Mouse (Mus musculus) left cerebral cortex, postnatal 10 days (tissue): Measurements from ENCODE around the gene Polr1a. TPM values are rescaled to one million over a fixed set of nuclear protein-coding genes. Genes with fewer than 3 reads are reported as not detected.
"Not testable (repeated sequence)": the region's sequence is repeated elsewhere in the genome, so short reads cannot be mapped to it uniquely, and the experiment has no call there.

ENCODE experiments used
- DNase-seq, 2 experiments: peaks; one replicate each; pipeline ENCODE4 v3.0.0; 2021 to 2022; ENCODE audit warnings: low spot score in 2 of 2, mixed read lengths in 1 of 2; ENCODE audit errors: extremely low spot score in 1 of 2
- intact Hi-C: fragments of 180-260 bp; cut with DNase I; formaldehyde crosslinking; loops from one replicate; pipeline ENCODE4 v1.15.1; 2025
- total RNA-seq, 2 experiments: library from RNA; stranded (reverse); gene quantifications; 2 replicates each; pipeline ENCODE4 v1.2.3; 2021

The Polr1a gene
- 10 to 100 TPM; 33.5 to 37.2 TPM for total RNA-seq

GRCm38 (mm10) chr6:71908481-71909381, at the start of gene Polr1a, which contains the start of gene Ptcd3:
Gene Polr1a, plus strand, starts transcription at chr6:71909053.
Gene Ptcd3, minus strand, starts transcription at chr6:71908750.
- DNase-seq: peak; percentile 89 to 96
- intact Hi-C loops: no loop called here

DNA sequence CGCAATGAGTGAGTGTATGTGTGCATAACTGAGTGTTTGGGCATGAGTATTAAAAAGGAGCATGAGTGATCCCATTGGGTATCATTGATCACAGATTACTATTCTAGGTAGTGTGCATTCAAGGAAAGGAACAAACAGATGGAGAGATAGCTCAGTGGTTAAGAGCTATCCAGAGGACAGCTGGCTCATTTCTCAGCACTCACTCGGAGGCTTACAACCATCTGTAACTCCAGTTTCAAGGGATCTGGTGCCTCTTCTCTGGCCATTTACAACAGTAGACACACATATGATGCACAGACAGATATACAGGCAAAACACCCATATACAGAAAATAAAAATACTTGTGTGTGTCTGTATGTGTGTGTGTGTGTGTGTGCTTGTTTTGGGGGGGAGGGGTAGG, 41.1 kb upstream of the Polr1a start:
- no peak for DNase-seq
- intact Hi-C loops: no loop called here

DNA sequence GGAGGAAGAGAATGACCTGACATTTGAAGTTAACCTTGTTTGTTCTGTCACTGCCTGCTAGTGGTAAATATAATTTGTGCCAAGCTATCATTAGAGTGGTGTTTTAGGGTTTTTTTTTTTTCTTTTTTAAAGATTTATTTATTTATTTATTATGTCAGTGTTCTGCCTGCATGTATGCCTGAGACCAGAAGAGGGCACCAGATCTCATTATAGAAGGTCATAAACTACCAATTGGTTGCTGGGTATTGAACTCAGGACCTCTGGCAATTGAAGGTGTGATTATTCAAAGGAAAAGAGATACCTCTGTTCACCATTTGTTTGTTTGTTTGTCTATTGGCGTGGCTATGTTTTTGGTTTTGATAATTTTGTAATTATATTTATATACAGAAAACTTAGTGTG, 40.0 kb upstream of the Polr1a start:
- intact Hi-C loops: no loop called here
- DNase-seq: no peak

DNA sequence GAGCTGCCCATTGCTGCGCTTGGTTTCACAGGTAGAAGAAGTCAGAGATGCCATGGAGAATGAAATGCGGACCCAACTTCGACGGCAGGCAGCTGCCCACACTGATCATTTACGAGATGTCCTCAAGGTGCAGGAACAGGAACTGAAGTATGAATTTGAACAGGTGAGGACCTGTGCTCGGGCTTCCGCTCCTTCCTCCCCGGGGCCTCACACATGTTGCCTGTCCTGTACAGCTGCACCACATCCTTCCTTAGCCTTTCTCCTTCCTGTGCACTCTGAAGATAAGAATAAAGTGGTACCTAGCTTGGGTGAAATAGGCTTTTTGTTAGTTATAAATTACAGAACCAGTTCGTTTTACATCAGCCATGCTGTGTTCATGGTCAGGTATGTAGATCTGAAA, 37.5 kb upstream of the Polr1a start:
- intact Hi-C loops: no loop called here
- no peak for DNase-seq

GRCm38 (mm10) chr6:71877965-71878760, 30.7 kb upstream of the Polr1a start:
- intact Hi-C loops: no loop called here

GRCm38 (mm10) chr6:71893263-71893662, 15.6 kb upstream of the Polr1a start:
- intact Hi-C loops: no loop called here
- no peak for DNase-seq

More at GRCm38 (mm10) chr6:71877965-71878760, 30.7 kb upstream of the Polr1a start:
- no peak for DNase-seq

DNA sequence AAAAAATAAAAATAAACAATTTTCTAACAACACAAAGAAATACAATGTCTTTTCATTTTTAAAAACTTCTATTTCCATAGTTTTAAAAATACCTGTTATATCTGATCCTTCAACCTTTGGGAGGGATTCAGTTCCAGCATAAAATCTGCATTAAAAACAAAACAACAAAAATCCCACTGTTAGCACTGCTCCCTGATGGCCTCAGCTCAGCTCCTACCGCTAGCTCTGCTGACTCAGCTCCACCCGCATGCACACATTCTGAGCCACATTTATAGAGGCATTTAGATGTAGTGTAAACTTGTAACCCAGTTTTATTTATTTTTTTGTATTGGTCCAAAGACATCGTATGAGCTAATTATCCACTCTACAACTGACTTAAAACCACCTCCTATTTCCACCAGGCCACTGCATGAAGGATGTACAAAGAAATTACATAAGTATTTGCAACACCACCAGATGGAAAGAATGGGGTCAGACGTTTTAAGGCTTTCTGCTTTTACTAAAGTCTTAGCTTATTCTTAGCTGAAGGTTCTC, 1.1 kb upstream of the Polr1a start:
- no peak for DNase-seq
- intact Hi-C loops: no loop called here

DNA sequence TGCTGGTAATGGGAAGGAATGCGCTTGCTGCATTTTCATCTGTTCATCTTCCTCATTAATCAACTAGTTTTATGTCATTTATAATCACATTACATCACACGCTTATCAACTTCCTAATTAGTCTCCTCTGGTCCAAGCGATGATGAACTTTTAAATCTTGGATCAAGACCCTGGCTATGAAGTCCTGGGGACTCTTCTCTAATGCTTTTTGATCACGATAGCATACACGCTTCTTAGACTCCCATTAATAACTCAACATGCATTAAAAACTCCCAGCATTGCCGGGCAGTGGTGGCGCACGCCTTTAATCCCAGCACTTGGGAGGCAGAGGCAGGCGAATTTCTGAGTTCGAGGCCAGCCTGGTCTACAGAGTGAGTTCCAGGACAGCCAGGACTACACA, 531 bp downstream of the Polr1a start:
- DNase-seq: peak in 1 of 2 experiments; percentile 4
- intact Hi-C loops: no loop called here

- DNase-seq: no peak
These were observed 987 bp downstream of the Polr1a start for GRCm38 (mm10) chr6:71909840-71910239.

GRCm38 (mm10) chr6:71911686-71912450, 3.0 kb downstream of the Polr1a start:
- intact Hi-C loops: no loop called here
- DNase-seq: no peak

More at GRCm38 (mm10) chr6:71909840-71910239, 987 bp downstream of the Polr1a start:
- intact Hi-C loops: no loop called here

- intact Hi-C loops: no loop called here
- DNase-seq: no peak
These were observed 11.9 kb downstream of the Polr1a start for GRCm38 (mm10) chr6:71920752-71921151.

DNA sequence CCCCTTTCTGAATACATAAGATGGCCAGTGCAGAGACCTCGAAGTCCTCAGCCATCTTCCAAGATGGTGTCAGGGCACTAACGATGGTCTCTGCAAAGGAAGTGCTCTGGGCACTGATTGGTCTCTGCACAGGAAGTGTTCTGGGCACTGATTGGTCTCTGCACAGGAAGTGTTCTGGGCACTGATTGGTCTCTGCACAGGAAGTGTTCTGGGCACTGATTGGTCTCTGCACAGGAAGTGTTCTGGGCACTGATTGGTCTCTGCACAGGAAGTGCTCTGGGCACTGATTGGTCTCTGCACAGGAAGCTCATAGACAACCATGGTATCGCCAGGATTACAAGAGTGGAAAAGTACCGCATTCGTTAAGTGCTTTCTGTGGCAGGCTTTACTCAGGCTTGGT, 16.4 kb downstream of the Polr1a start:
- intact Hi-C loops: loop anchor here (5.0 kb wide), 1 partner anchor 237 kb away; no protein-coding TSS in a partner anchor
- DNase-seq: not testable (repeated sequence)

DNA sequence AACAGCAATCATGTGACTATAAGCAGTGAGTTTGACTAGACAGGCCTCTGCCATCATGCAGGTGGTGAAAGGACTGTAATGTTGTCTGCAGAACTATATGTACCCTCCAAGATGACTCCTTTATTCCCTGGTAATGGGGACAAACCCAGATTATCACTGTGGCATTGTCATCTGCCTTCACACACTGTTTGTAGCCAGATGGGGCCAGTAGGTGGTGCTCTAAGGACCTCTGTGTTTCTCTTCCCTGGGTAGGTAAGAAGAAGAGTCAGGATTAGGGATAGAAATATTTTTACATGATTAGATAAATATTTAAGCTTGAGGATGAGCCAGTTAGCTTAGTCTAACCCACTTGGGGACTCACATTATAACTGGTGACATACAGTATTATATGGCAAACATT, 19.1 kb downstream of the Polr1a start:
- intact Hi-C loops: loop anchor here (2.0 to 5.0 kb wide), 2 partner anchors 234 to 333 kb away; no protein-coding TSS in a partner anchor

DNA sequence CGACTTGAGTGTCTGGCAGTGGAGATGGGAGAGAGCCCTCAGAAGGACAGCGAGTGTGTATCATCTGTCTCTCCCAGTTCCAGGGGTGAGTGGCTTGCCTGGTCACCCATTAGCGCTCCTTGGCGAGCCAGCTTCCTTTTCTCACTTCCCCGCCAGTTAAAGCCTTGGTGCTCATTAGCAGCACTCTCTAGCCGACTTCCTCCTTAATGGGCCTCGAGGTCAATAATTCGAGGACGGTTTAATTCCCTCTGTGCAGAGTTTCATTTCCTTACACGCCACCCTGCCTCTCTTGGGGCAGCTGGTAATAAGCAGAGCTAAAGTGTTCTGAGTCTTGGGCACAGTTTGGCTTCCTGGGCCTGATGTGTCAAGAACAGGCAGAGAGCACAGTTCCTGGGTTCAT, 21.2 kb downstream of the Polr1a start:
- DNase-seq: peak in 1 of 2 experiments; percentile 7

More for the DNA sequence above, 19.1 kb downstream of the Polr1a start:
- peak; percentile 34 to 63 for DNase-seq

GRCm38 (mm10) chr6:71930830-71931437, 22.1 kb downstream of the Polr1a start:
- intact Hi-C loops: no loop called here
- no peak for DNase-seq

More for the DNA sequence above, 21.2 kb downstream of the Polr1a start:
- intact Hi-C loops: no loop called here

GRCm38 (mm10) chr6:71932347-71932746, 23.5 kb downstream of the Polr1a start:
- DNase-seq: no peak
- intact Hi-C loops: no loop called here

DNA sequence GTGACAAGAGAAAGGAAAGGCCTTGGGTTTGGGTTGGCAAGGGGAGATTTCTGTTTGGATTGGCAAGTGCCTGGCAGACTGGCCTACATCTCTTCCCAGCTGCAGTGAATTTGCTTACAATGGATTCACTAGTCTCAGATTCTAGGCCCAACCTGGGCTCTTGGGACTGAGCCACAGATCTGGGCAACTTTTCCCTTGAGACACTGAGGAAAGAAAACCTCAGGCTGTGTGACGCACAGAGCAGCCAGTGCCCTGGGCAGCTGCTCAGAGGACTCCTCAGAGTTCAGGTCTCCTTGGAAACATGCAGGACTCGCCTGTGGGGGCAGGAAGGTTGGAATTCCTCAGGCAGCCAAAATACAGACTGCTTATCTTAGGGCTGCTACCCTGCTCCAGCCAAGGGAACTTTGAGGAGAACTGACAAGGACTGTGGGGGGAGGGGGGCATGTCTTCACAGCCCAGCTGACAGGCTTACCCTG, 25.3 kb downstream of the Polr1a start:
- peak in 1 of 2 experiments; percentile 50 for DNase-seq
- intact Hi-C loops: no loop called here

GRCm38 (mm10) chr6:71935737-71936136, 26.9 kb downstream of the Polr1a start:
- intact Hi-C loops: no loop called here
- no peak for DNase-seq
